Mouse (Mus musculus) kidney, postnatal 36 days (tissue): ENCODE measurements around the gene Trio.

Source experiments
- DNase-seq, 2 experiments: peaks; one replicate each; pipeline ENCODE4 v3.0.0; 2021 to 2022; ENCODE audit warnings: mixed read lengths in 2 of 2

Gene Trio

GRCm38 (mm10) chr15:27702031-27702971, 323.3 kb downstream of the Trio start:
- peak in 1 of 2 experiments; percentile 27 for DNase-seq

GRCm38 (mm10) chr15:27697632-27698031, 328.0 kb downstream of the Trio start:
- DNase-seq = no peak

GRCm38 (mm10) chr15:27693235-27693634, 332.4 kb downstream of the Trio start:
- no peak for DNase-seq

- DNase-seq = no peak
Measured at GRCm38 (mm10) chr15:27692161-27692560, 333.5 kb downstream of the Trio start.

- DNase-seq = no peak
Measured at GRCm38 (mm10) chr15:27691213-27691612, 334.4 kb downstream of the Trio start.

- DNase-seq = no peak
Measured at GRCm38 (mm10) chr15:27688041-27688651, 337.5 kb downstream of the Trio start.

- DNase-seq = no peak
Measured at GRCm38 (mm10) chr15:27684813-27685212, 340.8 kb downstream of the Trio start.

GRCm38 (mm10) chr15:27683206-27683605, 342.4 kb downstream of the Trio start:
- DNase-seq = no peak

GRCm38 (mm10) chr15:27682619-27683018, 343.0 kb downstream of the Trio start:
- no peak for DNase-seq

- peak; percentile 92 to 95 for DNase-seq
Measured at GRCm38 (mm10) chr15:27681419-27682187, 344.0 kb downstream of the Trio start, which contains the start of gene Otulinl. Gene Otulinl (minus strand): TSS chr15:27681579.

- no peak for DNase-seq
Measured at GRCm38 (mm10) chr15:27680997-27681396, 344.7 kb downstream of the Trio start.
